Mouse (Mus musculus): ENCODE data around the gene Vhl.

DNA sequence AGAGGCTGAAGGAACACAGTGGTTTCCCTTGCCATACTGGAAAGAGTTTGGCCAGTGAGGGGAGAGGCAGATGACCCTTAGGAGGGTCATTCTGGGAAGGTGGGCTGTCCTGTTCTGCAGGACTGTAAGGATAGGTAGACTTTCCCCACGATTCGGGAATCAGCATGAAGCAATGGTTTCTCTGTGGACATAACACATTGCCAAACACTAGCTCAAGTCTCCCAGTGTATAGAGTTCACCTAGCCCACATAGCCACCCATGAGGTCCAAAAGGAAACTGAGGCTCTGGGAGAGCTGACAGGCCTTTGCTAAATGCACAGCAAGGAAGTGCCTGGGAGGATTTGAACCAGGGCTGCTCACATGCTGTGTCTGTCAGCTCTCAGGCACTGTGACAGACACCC is 20.2 kb downstream of the Vhl start:
- TF ChIP-seq CTCF (IDR thresholded peaks at IDR 0.05; ENCODE audit: low read depth, low read length) (no peak), POLR2A (IDR thresholded peaks at IDR 0.05; ENCODE audit: borderline replicate concordance, low read depth, low read length) (no peak)
